Mouse (Mus musculus) brain, adult 2 months (tissue): Measurements from ENCODE around the gene Olfr46.
"Not testable (repeated sequence)": the region's sequence is repeated elsewhere in the genome, so short reads cannot be mapped to it uniquely, and the experiment has no call there.

ENCODE experiments used
- DNase-seq: peaks from one replicate; pipeline ENCODE4 v3.0.0; 2011; ENCODE audit warnings: low read depth, low spot score

Olfr46 gene

DNA sequence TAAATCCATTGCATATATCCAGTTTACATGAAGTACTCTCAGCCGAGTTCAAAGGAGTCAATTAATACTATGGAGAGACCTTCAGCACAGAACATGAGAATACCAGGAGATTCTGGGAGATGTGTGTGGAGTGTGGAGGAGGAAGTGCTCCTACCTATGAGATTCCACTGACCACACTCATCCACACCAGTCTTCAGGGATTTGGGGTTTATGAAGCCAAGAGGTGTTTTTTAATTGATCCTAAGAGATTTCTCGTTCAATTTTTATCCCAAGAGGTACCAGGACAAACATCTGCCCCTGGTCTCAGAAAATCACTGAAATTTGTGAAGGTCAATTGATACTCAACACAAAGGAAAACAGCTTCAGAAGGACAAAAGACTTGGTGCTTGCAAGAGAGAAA, at the start of gene Olfr46:
Gene Olfr46 (plus strand): TSS at position 301 of the 400 bp plus-strand sequence.
- not testable (repeated sequence) for DNase-seq

DNA sequence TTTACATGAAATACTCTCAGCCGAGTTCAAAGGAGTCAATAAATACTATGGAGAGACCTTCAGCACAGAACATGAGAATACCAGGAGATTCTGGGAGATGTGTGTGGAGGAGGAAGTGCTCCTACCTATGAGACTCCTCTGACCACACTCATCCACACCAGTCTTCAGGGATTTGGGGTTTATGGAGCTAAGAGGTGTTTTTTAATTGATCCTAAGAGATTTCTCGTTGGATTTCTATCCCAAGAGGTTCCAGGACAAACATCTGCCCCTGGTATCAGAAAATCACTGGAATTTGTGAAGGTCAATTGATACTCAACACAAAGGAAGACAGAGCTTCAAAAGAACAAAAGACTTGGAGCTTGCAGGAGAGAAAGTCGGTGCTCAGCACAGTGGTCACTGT, 33.5 kb upstream of the Olfr46 start, which contains the start of gene Olfr538:
Gene Olfr538 (plus strand): TSS at position 301 of the 400 bp plus-strand sequence.
- DNase-seq: no peak

DNA sequence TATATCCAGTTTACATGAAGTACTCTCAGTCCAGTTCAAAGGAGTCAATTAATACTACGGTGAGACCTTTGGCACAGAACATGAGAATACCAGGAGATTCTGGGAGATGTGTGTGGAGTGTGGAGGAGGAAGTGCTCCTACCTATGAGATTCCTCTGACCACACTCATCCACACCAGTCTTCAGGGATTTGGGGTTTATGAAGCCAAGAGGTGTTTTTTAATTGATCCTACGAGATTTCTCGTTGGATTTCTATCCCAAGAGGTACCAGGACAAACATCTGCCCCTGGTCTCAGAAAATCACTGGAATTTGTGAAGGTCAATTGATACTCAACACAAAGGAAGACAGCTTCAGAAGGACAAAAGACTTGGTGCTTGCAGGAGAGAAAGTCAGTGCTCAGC, 27.6 kb downstream of the Olfr46 start, which contains the start of gene Olfr61:
Gene Olfr61 (plus strand): TSS at position 301 of the 400 bp plus-strand sequence.
- not testable (repeated sequence) for DNase-seq

DNA sequence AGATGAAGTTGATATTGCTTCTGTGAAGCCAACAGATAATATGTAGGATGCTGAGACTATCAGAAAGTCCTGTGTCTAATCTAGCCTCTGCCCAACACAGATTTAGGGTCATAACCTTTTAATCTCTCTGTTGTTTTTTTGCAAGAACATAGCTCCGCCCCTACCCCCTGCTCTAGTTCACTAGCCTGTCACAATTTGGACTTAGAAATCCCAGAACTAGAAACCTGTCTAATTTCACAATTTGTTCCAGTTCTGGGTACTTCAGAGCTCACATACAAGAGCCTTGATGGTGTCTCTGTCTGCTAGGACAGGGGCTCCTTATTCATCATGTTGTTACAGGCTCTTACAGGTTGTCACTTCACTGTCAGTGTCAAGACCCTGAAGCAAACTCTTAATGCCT, 29.5 kb downstream of the Olfr46 start:
- DNase-seq: no peak

DNA sequence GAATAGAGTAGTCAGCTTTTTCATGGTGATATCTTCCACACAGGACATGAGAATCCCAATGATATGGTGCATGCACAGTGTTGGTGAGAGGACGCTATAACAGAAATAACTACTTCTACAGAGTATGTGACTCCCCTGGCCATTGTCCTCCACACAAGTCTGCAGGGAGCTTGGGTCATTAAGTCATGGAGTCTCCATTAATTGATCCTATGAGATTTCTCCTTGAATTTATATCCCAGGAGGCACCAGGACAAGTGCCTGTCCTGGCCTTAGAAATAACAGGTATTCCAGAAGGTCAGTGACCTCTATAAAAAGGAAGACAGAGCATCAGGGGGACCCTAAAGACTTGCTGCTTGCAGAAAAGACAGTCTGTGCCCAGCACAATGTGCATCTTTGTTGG, 45.1 kb downstream of the Olfr46 start, which contains the start of gene Olfr53:
Gene Olfr53 (plus strand): TSS at position 301 of the 400 bp plus-strand sequence.
- no peak for DNase-seq

DNA sequence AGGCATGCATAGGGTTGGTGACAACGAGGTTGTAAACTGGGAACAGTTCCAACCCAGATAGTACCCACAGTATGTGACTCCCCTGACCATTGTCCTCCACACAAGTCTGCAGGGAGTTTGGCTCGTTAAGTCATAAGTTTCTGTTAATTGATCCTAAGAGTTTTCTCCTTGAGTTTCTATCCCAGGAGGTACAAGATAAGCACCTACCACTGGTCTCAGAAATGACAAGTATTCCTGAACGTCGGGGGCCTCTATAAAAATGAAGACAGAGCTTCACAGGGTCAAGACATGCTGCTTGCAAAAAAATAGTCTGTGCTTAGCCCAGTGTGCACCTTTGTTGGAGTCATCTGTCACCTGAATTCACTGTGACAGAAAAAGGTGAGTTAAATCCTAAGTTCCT, 58.6 kb downstream of the Olfr46 start, which contains the start of gene Olfr539:
Gene Olfr539 (plus strand): TSS at position 301 of the 400 bp plus-strand sequence.
- DNase-seq: no peak
